Mouse (Mus musculus) heart, adult 2 months (tissue): ENCODE measurements around the gene Polrmt.

Experiments used
- CTCF ChIP-seq: fragments of 200-600 bp; IDR thresholded peaks from 2 replicates; pipeline ENCODE4 v1.8.1; 2022; ENCODE audit warnings: antibody characterized with exemption, mild to moderate bottlenecking, moderate library complexity
- EP300 ChIP-seq: fragments of 200-500 bp; IDR thresholded peaks from 2 replicates; pipeline ENCODE4 v1.6.1; 2011; ENCODE audit warnings: low read depth, low read length, control low read depth; ENCODE audit not compliant: insufficient read depth
- POLR2A ChIP-seq: fragments of 200-500 bp; IDR thresholded peaks from 2 replicates; pipeline ENCODE4 v1.6.1; 2011; ENCODE audit warnings: mild to moderate bottlenecking, low read depth, low read length, control low read depth; ENCODE audit not compliant: insufficient read depth

GRCm38 (mm10) chr10:79743161-79743560 is 3.2 kb downstream of the Polrmt start:
- TF ChIP-seq POLR2A (no peak), CTCF (no peak), EP300 (no peak)
